Mouse (Mus musculus): ENCODE measurements around the gene Tppp. TPM values are rescaled to one million over a fixed set of nuclear protein-coding genes. Genes with fewer than 3 reads are reported as not detected.

Gene Tppp
- polyA plus RNA-seq, 2 experiments: 1.8 to 2.4 TPM

DNA sequence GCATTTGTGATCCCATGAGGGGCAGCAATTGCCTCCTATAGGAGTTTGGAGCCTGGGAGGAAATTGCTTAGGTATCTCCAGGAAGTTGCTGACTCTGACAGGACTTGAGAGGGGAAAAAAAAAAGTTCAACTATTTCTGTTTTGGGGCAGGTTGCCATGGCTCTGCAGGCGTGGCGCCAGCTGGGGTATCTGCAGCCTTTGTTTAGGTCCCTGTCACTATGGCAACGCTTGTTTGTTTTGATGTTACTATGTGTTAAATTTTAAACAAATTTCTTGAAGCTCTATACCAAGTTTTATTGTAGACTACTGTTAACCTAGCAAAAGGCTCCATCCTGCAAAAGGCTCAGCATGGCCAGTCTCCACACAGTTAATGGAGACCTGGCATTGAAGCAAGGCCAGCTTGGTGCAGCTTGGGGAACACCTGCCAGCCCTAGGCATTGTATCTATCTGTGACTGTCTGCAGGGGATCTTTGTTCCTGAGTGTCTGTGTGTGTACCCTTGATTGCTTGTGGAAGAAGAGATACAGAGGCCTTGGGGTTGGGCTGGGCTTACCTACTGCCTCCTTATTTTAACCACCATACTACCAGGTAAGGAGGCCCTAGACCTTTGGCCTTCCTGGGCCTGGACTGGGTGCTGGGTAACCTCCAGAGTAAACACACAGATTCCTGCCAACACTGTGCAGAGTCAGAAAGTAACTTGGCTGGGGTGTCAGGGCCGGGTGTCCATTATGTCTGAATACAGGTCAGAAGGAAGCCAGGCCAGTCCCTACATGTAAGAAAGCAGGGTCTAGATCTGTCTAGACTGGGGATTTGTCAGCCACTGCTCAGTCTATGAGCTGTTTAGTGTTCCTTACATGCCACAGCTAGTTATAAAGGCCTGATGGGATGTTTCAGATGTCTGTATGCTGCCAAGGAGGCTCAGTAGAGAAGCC, 16.2 kb downstream of the Tppp start:
- no peak overlapping the region for H3K27ac ChIP-seq (replicated peaks; ENCODE audit: low read depth, low read length)
- H3K9ac ChIP-seq (ENCODE audit: low read depth, low read length, severe bottlenecking): no peak overlapping the region
- no peak overlapping the region for H3K4me3 ChIP-seq (replicated peaks; ENCODE audit: low read length)
- TF ChIP-seq POLR2A (IDR thresholded peaks at IDR 0.05; ENCODE audit: borderline replicate concordance, extremely low read depth, insufficient read depth, insufficient read length): no peak
- H3K27me3 ChIP-seq (ENCODE audit: control insufficient read depth, insufficient read depth, low read length): no peaks in the 10 kb centered on the region
- no peaks in the 10 kb centered on the region for H3K9me3 ChIP-seq (ENCODE audit: control insufficient read depth, low read length)
- H3K36me3 ChIP-seq (ENCODE audit: control insufficient read depth, insufficient read depth, low read length): no peaks in the 10 kb centered on the region
- 0 out of 2 replicates have a peak, but pooled peaks cover 3% of the 10 kb centered on the region for H3K4me1 ChIP-seq (ENCODE audit: control insufficient read depth, insufficient read depth, low read length)
- ATAC-seq (ENCODE audit: low FRiP score, low read depth) (no peak), DNase-seq (ENCODE audit: low spot score) (peak; percentile 38)
- WGBS: 64% methylated on average over 4 of the region's 4 CpGs
- no peak overlapping the region for H3K4me2 ChIP-seq (replicated peaks; ENCODE audit: low read depth, low read length, severe bottlenecking)

DNA sequence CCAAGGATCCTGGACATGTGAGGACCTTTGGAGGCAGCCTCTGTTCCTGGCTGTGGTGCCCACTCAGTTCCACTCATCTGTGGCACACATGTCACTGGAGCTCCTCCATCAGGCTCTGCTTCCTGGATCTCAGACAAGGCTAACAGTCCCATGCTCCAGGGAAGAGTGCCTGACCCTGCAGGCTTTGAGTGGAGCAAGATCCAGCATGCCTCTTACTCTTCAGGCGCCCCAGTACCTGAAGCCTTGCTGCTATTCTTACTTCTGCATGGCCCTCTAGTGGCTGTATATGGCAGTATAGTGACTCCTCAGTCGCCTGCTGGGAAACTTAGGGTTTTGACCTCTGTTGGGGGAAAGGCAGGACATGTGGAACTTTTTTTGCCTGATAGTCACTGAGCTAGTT, 17.0 kb downstream of the Tppp start:
- ATAC-seq (ENCODE audit: low FRiP score, low read depth) (0 out of 2 replicates have a peak, but pooled peaks have one; percentile 44), DNase-seq (ENCODE audit: low spot score) (peak; percentile 55)
- Histone ChIP-seq H3K9ac (ENCODE audit: low read depth, low read length, severe bottlenecking) (no peak overlapping the region), H3K4me3 (replicated peaks; ENCODE audit: low read length) (no peak overlapping the region), H3K9me3 (ENCODE audit: control insufficient read depth, low read length) (no peaks in the 10 kb centered on the region), H3K27ac (replicated peaks; ENCODE audit: low read depth, low read length) (no peak overlapping the region), H3K27me3 (ENCODE audit: control insufficient read depth, insufficient read depth, low read length) (no peaks in the 10 kb centered on the region), H3K36me3 (ENCODE audit: control insufficient read depth, insufficient read depth, low read length) (no peaks in the 10 kb centered on the region), H3K4me2 (replicated peaks; ENCODE audit: low read depth, low read length, severe bottlenecking) (no peak overlapping the region), H3K4me1 (ENCODE audit: control insufficient read depth, insufficient read depth, low read length) (0 out of 2 replicates have a peak, but pooled peaks cover 3% of the 10 kb centered on the region)
- no peak for TF ChIP-seq POLR2A (IDR thresholded peaks at IDR 0.05; ENCODE audit: borderline replicate concordance, extremely low read depth, insufficient read depth, insufficient read length)
- WGBS: 12% methylated on average over 2 of the region's 2 CpGs

DNA sequence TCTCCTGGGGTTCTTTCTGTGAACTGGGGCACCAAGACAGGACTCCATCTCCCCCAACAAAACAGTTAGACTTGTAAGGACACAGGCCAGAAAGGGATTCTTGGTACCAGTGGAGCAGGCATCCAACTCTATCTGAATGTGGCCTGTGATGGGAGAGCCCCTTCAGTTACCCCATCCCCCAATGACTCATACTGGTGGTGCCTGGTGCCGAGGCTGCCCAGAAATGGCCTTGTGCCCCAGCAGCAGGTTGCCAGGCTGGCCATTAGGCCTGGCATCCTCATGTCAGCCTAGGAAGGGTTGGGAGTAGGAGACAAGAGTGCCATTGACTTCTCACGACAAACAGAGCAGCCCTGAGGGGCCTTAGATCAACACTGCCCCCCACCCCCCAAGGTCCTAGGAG, 18.9 kb downstream of the Tppp start:
- DNase-seq (ENCODE audit: low spot score) (no peak), ATAC-seq (ENCODE audit: low FRiP score, low read depth) (no peak)
- H3K4me2 ChIP-seq (replicated peaks; ENCODE audit: low read depth, low read length, severe bottlenecking): no peak overlapping the region
- TF ChIP-seq POLR2A (IDR thresholded peaks at IDR 0.05; ENCODE audit: borderline replicate concordance, extremely low read depth, insufficient read depth, insufficient read length): no peak
- no peaks in the 10 kb centered on the region for H3K9me3 ChIP-seq (ENCODE audit: control insufficient read depth, low read length)
- H3K27me3 ChIP-seq (ENCODE audit: control insufficient read depth, insufficient read depth, low read length): no peaks in the 10 kb centered on the region
- H3K4me1 ChIP-seq (ENCODE audit: control insufficient read depth, insufficient read depth, low read length): 0 out of 2 replicates have a peak, but pooled peaks cover 3% of the 10 kb centered on the region
- H3K27ac ChIP-seq (replicated peaks; ENCODE audit: low read depth, low read length): no peak overlapping the region
- H3K9ac ChIP-seq (ENCODE audit: low read depth, low read length, severe bottlenecking): no peak overlapping the region
- H3K4me3 ChIP-seq (replicated peaks; ENCODE audit: low read length): no peak overlapping the region
- H3K36me3 ChIP-seq (ENCODE audit: control insufficient read depth, insufficient read depth, low read length): no peaks in the 10 kb centered on the region
- 82% methylated on average over 2 of the region's 2 CpGs for WGBS

DNA sequence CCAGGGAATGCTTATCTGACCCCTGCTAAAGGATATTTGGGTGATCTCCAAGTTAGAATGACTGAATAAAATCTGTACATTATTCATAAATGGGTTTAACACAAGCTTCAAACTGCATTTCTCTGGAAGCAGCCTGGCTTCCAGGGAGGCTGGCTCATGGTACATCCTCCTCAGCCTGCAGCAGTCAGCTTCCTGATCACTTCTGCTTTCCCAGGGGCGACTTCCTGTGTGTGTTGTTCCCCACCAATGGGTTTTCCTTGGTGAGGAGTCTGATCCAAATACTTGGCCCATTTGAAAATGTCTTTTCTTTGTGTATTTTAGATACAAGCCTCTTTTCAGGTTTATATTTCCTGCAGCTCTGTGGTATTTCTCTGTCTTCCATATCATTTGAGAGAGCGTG, 19.8 kb downstream of the Tppp start:
- 0 out of 2 replicates have a peak, but pooled peaks cover 3% of the 10 kb centered on the region for H3K4me1 ChIP-seq (ENCODE audit: control insufficient read depth, insufficient read depth, low read length)
- TF ChIP-seq POLR2A (IDR thresholded peaks at IDR 0.05; ENCODE audit: borderline replicate concordance, extremely low read depth, insufficient read depth, insufficient read length): no peak
- WGBS: 86% methylated on average over 2 of the region's 2 CpGs
- H3K27me3 ChIP-seq (ENCODE audit: control insufficient read depth, insufficient read depth, low read length): no peaks in the 10 kb centered on the region
- H3K4me2 ChIP-seq (replicated peaks; ENCODE audit: low read depth, low read length, severe bottlenecking): no peak overlapping the region
- no peaks in the 10 kb centered on the region for H3K9me3 ChIP-seq (ENCODE audit: control insufficient read depth, low read length)
- H3K9ac ChIP-seq (ENCODE audit: low read depth, low read length, severe bottlenecking): no peak overlapping the region
- DNase-seq (ENCODE audit: low spot score) (no peak), ATAC-seq (ENCODE audit: low FRiP score, low read depth) (no peak)
- no peaks in the 10 kb centered on the region for H3K36me3 ChIP-seq (ENCODE audit: control insufficient read depth, insufficient read depth, low read length)
- no peak overlapping the region for H3K27ac ChIP-seq (replicated peaks; ENCODE audit: low read depth, low read length)
- no peak overlapping the region for H3K4me3 ChIP-seq (replicated peaks; ENCODE audit: low read length)

DNA sequence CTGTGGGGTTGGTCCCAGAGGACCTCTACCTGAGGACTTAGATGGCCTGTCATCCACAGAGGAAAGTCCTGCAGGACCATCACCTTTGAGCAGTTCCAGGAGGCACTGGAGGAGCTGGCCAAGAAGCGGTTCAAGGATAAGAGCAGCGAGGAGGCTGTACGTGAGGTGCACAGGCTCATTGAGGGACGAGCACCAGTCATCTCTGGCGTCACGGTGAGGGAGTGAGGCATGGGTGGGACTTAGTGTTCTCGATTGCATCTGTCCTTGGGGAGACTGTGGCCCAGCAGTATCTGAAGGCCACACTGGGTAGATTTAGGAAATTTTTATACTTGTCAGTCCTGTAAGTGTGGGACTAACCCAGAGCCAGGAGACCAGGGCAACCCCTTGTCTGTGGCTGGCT, 21.5 kb downstream of the Tppp start:
- Histone ChIP-seq H3K4me1 (ENCODE audit: control insufficient read depth, insufficient read depth, low read length) (no peaks in the 10 kb centered on the region), H3K27ac (replicated peaks; ENCODE audit: low read depth, low read length) (no peak overlapping the region), H3K27me3 (ENCODE audit: control insufficient read depth, insufficient read depth, low read length) (no peaks in the 10 kb centered on the region), H3K4me3 (replicated peaks; ENCODE audit: low read length) (no peak overlapping the region), H3K36me3 (ENCODE audit: control insufficient read depth, insufficient read depth, low read length) (peaks cover 3% of the 10 kb centered on the region; the same call in 1 of the 2 replicates), H3K9ac (ENCODE audit: low read depth, low read length, severe bottlenecking) (no peak overlapping the region), H3K9me3 (ENCODE audit: control insufficient read depth, low read length) (no peaks in the 10 kb centered on the region), H3K4me2 (replicated peaks; ENCODE audit: low read depth, low read length, severe bottlenecking) (no peak overlapping the region)
- no peak for DNase-seq (ENCODE audit: low spot score)
- ATAC-seq (ENCODE audit: low FRiP score, low read depth): no peak
- TF ChIP-seq POLR2A (IDR thresholded peaks at IDR 0.05; ENCODE audit: borderline replicate concordance, extremely low read depth, insufficient read depth, insufficient read length): no peak
- 89% methylated on average over 7 of the region's 7 CpGs for WGBS
